Mouse (Mus musculus) kidney, embryonic 15.5 days (tissue): Measurements from ENCODE around the gene Cyp4f37. TPM values are rescaled to one million over a fixed set of nuclear protein-coding genes. Genes with fewer than 3 reads are reported as not detected.
"Not testable (repeated sequence)": the region's sequence is repeated elsewhere in the genome, so short reads cannot be mapped to it uniquely, and the experiment has no call there.

Source experiments
- ATAC-seq: fragments of 200-750 bp; cut with Nextera tagmentation; replicated peaks from 2 replicates; pipeline ENCODE4 v1.8.0; 2017; ENCODE audit warnings: moderate TSS enrichment; ENCODE audit not compliant: low FRiP score
- H3K27ac ChIP-seq: fragments of 300-500 bp; sonication (generic); 2 replicates; pipeline ENCODE4 v1.5.1; 2015; ENCODE audit warnings: mild to moderate bottlenecking, inconsistent platforms
- H3K27me3 ChIP-seq: fragments of 300-500 bp; sonication (generic); 2 replicates; pipeline ENCODE4 v1.6.1; 2015; ENCODE audit warnings: inconsistent platforms
- H3K36me3 ChIP-seq: fragments of 300-500 bp; sonication (generic); 2 replicates; pipeline ENCODE4 v1.6.1; 2015; ENCODE audit warnings: inconsistent platforms
- H3K4me1 ChIP-seq: fragments of 300-500 bp; sonication (generic); 2 replicates; pipeline ENCODE4 v1.6.1; 2015; ENCODE audit warnings: inconsistent platforms
- H3K4me2 ChIP-seq: fragments of 300-500 bp; sonication (generic); 2 replicates; pipeline ENCODE4 v1.6.1; 2015; ENCODE audit warnings: moderate library complexity, mild to moderate bottlenecking, inconsistent platforms
- H3K4me3 ChIP-seq: fragments of 300-500 bp; sonication (generic); replicated peaks from 2 replicates; pipeline ENCODE4 v1.5.1; 2015; ENCODE audit warnings: mild to moderate bottlenecking, inconsistent platforms
- H3K9ac ChIP-seq: fragments of 300-500 bp; sonication (generic); 2 replicates; pipeline ENCODE4 v1.6.1; 2015; ENCODE audit warnings: mild to moderate bottlenecking, inconsistent platforms
- H3K9me3 ChIP-seq: fragments of 300-500 bp; sonication (generic); replicated peaks from 2 replicates; pipeline ENCODE4 v1.6.1; 2016; ENCODE audit warnings: inconsistent platforms
- WGBS: fragments of 180-500 bp; shearing (Covaris S2); methylation state at CpG from one replicate; pipeline ENCODE4 v1.1.7; 2015; ENCODE audit warnings: mixed read lengths; 5-methylcytosine and 5-hydroxymethylcytosine counted together
- polyA plus RNA-seq: library from polyadenylated mRNA; unstranded; fragments of >200 nt; fragmentation: Nextera tagmentation; extraction: Ambion mirVana; gene quantifications from 2 replicates; pipeline ENCODE4 v1.2.1, GENCODE M21; 2015

Gene Cyp4f37
- not detected in 2 replicates for polyA plus RNA-seq

DNA sequence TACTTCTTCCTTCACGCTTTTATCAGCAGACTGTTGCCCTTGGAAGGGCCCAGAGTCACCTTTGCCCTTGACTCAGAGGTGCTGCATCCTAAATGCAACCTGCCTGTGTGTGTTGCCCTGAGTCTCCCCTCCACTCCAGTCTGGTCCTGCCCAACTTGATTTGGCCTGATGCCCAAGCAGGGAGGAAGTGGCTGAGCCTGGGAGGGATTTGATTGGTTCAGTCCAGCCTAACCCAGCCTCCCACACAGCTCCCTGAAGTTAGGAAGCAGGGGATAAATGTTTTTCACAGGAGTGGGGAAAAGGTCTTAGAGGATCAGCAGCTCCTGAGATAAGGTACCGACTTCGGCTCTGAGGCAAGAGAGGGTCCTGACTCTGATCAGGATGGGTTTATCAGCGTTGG, at the start of gene Cyp4f37:
Gene Cyp4f37 (plus strand): TSS at position 292 of the 400 bp plus-strand sequence.
- not testable (repeated sequence) for H3K36me3 ChIP-seq, ATAC-seq, H3K4me2 ChIP-seq, H3K27me3 ChIP-seq, H3K27ac ChIP-seq, H3K4me3 ChIP-seq, H3K9me3 ChIP-seq, H3K4me1 ChIP-seq, H3K9ac ChIP-seq
- 60% methylated on average over 4 of the region's 4 CpGs for WGBS

DNA sequence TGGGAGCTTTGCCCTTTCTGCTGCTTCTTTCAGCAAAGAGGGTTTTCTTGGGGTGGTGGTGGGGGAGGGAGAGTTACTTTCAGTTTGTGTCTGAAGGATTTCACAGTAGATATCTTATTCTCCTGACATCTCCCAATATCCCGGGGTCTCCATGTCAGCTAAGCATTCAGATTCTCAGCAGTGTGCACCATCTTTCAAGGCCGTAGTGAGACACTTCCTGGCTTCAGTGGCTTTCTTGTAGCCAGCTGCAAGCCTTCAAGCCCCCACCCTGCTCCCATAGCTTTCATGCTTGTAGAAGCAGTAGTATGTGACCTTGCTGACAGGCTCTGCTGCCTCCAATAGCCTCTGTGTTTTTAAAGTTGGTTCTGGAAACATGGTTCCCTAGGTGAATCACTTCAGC, 47.8 kb upstream of the Cyp4f37 start:
- H3K27ac ChIP-seq: not testable (repeated sequence)

DNA sequence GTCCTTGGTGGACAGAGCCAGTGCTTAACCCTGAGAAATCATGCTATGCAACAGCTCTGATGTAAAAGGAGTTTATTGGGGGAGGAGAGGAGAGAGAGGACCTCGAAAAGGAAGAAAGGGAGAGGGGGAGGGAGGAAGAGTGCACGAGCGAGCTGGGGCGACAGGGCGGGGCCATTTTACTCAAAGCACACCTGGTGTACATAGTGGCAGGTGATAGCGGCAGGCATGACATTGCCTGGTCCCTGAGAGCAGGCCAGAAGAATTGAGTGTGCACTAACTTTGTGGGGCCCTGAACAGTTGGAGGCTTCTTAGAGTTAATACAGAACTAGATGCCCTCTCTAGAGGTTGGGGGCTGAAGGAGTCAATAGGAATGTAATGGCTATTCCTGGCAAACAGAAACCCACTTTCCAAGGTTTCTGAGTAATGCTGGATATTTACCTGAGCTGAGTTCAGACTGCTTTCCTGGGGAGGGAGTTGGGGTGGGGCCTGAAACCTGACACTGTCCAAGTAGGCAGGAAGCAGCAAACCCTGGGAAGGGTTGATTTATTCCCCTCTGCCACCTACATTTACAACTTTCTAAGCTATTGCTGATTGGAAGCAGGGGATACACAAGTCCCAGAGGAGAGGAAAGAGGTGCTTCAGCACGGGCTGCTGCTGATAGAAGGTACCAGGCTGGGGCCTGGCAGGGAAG, 43.5 kb upstream of the Cyp4f37 start:
- Histone ChIP-seq H3K27me3 (no peaks in the 10 kb centered on the region), H3K27ac (no peak overlapping the region), H3K4me1 (0 out of 2 replicates have a peak, but pooled peaks cover 5% of the 10 kb centered on the region), H3K9ac (no peak overlapping the region), H3K36me3 (no peaks in the 10 kb centered on the region), H3K9me3 (no peaks in the 10 kb centered on the region), H3K4me2 (no peak overlapping the region), H3K4me3 (no peak overlapping the region)
- ATAC-seq: no peak
- WGBS: 51% methylated on average over 7 of the region's 7 CpGs

More for the DNA sequence above, 47.8 kb upstream of the Cyp4f37 start:
- ATAC-seq, H3K4me2 ChIP-seq, H3K4me1 ChIP-seq, H3K27me3 ChIP-seq, H3K36me3 ChIP-seq, H3K9ac ChIP-seq, H3K9me3 ChIP-seq, H3K4me3 ChIP-seq: not testable (repeated sequence)
- WGBS: 39% methylated on average over 2 of the region's 2 CpGs

DNA sequence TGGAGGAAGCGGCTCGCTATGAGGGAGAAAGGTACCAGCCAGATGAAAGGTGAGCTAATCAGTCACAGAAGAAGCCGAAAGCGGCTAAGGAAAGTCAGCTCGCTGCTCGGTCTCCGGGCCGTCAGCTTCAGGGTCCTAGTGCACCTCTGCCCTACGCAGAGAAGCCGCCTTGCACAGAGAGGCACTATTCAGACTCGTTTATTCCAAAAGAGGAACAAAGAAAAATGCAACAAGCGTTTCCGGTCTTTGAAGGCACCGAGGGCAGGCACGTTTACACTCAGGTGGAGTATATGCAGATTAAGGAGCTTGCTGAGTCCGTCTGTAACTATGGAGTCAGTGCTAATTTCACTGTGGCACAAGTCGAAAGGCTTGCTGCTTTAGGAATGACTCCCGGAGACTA, 24.6 kb upstream of the Cyp4f37 start:
- H3K36me3 ChIP-seq: no peaks in the 10 kb centered on the region
- 90% methylated on average over 18 of the region's 18 CpGs for WGBS
- no peak for ATAC-seq

DNA sequence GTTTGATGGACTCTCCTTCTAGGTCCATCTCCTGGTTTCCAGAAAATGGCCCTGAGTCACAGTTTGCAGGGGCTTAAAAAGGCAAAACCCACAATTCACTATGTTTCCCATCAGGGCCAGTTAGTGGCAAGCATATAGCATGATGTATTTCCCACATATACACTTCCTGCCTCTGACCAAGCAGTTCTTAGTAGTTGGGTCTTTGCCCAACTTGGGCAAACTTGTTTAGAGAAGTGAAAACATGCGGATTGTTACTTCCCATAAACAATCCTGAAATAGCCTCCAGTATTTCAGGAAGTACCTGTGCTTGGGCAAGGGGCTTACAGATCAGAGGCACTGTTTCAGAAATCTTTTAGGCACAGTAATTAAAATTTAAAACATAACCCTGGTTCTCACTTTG, 13.1 kb upstream of the Cyp4f37 start:
- no peaks in the 10 kb centered on the region for H3K4me1 ChIP-seq
- no peak overlapping the region for H3K27ac ChIP-seq
- 84% methylated on average over 1 of the region's 1 CpGs for WGBS
- ATAC-seq: no peak
- no peaks in the 10 kb centered on the region for H3K36me3 ChIP-seq
- H3K27me3 ChIP-seq: no peaks in the 10 kb centered on the region
- H3K9me3 ChIP-seq: no peaks in the 10 kb centered on the region
- no peak overlapping the region for H3K4me3 ChIP-seq
- no peak overlapping the region for H3K9ac ChIP-seq
- H3K4me2 ChIP-seq: no peak overlapping the region

More for the DNA sequence above, 24.6 kb upstream of the Cyp4f37 start:
- no peaks in the 10 kb centered on the region for H3K27me3 ChIP-seq
- H3K4me2 ChIP-seq: no peak overlapping the region
- no peak overlapping the region for H3K9ac ChIP-seq
- no peaks in the 10 kb centered on the region for H3K9me3 ChIP-seq
- H3K4me3 ChIP-seq: no peak overlapping the region
- no peaks in the 10 kb centered on the region for H3K4me1 ChIP-seq
- no peak overlapping the region for H3K27ac ChIP-seq

DNA sequence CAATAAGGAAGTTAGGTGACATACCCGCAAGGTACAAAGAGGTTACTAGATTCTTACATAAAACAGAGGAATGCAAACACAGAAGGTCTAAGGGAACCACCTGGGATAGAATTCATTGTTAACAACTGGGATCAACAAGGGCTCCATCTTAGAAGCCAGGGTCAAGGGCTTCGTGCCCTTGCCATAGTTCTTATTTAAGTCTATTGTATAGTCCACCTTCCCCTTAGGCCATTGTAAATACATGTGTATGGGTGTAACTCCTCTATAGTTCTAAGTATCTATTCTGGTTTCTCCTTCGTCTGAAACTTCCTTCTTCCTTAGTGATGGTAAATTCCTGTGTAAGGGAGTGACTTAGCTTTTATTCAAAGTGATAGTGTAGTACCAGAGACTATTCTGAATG, 10.9 kb upstream of the Cyp4f37 start:
- not testable (repeated sequence) for H3K36me3 ChIP-seq, H3K4me1 ChIP-seq, H3K9me3 ChIP-seq, H3K9ac ChIP-seq, H3K27me3 ChIP-seq, H3K27ac ChIP-seq, H3K4me2 ChIP-seq, ATAC-seq, H3K4me3 ChIP-seq
- 84% methylated on average over 3 of the region's 3 CpGs for WGBS

DNA sequence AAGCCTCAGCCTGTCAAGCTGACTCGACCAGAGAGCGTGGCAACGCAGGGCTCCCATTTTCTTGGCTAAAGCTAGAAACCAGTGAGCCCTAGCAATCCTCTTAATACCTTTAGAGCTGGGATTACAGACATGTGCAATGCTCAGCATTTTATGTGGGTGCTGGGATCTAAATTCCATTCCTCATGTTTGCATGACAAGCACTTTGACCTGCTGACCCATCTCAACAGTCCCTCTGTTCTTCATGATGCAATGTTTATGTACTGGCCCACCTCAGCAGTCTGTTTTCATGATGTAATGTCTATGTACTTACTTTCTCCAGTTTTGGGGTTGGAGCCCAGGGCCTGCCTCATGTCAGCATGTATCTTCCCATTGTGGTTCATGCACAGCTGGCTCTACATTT, 10.2 kb upstream of the Cyp4f37 start:
- no peaks in the 10 kb centered on the region for H3K36me3 ChIP-seq
- 86% methylated on average over 3 of the region's 3 CpGs for WGBS

DNA sequence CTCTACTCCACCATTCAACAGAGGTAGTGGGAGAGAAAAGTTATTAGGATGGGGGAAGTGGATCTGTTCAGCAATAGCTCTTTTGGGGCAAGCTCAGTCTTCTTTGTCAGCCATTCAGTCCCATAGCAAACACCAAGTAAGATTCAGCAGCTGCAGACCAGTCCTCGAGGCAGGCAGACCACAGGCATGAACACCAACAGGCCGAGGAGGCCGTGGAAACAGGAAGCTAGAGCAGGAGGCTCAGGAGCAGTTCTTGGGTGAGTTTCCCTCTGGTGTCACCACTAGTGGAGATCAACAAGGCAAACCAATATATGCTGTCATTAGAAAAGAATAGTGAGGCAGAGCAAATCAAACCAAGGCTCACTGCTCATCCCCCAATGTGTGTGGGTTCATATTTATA, 8.7 kb upstream of the Cyp4f37 start:
- H3K4me2 ChIP-seq: no peak overlapping the region
- no peaks in the 10 kb centered on the region for H3K36me3 ChIP-seq
- no peaks in the 10 kb centered on the region for H3K9me3 ChIP-seq
- H3K4me1 ChIP-seq: no peaks in the 10 kb centered on the region
- H3K9ac ChIP-seq: no peak overlapping the region
- H3K27me3 ChIP-seq: no peaks in the 10 kb centered on the region
- H3K27ac ChIP-seq: no peak overlapping the region
- 70% methylated on average over 3 of the region's 3 CpGs for WGBS
- ATAC-seq: no peak
- H3K4me3 ChIP-seq: no peak overlapping the region

More for the DNA sequence above, 10.2 kb upstream of the Cyp4f37 start:
- no peak for ATAC-seq
- H3K27me3 ChIP-seq: no peaks in the 10 kb centered on the region
- no peaks in the 10 kb centered on the region for H3K9me3 ChIP-seq
- H3K4me1 ChIP-seq: no peaks in the 10 kb centered on the region
- no peak overlapping the region for H3K4me3 ChIP-seq
- H3K9ac ChIP-seq: no peak overlapping the region
- H3K27ac ChIP-seq: no peak overlapping the region
- no peak overlapping the region for H3K4me2 ChIP-seq

DNA sequence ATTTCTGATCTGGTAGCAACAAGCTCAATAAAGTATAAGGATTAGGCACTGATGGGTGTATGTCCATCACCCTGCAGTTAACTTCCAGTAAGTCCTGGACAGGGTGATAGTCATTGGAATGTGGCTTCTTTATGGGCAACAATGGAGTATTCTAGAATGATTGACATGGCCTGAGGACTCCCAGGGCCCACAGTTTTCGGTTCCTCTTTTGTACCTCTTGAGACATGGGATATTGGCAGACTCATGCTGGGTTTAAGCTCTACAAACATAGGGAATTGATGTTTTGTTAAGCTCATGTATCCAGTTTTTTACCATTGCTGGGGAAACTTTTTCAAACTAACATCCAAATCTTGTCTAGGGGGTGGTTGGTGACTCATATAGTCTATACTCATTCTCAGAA, 3.9 kb upstream of the Cyp4f37 start:
- Histone ChIP-seq H3K9ac (no peak overlapping the region), H3K4me3 (no peak overlapping the region), H3K36me3 (no peaks in the 10 kb centered on the region), H3K27me3 (no peaks in the 10 kb centered on the region), H3K27ac (no peak overlapping the region), H3K4me1 (no peaks in the 10 kb centered on the region), H3K4me2 (no peak overlapping the region), H3K9me3 (no peaks in the 10 kb centered on the region; the same call in none of the 2 replicates)
- ATAC-seq: no peak
- 80% methylated on average over 1 of the region's 1 CpGs for WGBS

DNA sequence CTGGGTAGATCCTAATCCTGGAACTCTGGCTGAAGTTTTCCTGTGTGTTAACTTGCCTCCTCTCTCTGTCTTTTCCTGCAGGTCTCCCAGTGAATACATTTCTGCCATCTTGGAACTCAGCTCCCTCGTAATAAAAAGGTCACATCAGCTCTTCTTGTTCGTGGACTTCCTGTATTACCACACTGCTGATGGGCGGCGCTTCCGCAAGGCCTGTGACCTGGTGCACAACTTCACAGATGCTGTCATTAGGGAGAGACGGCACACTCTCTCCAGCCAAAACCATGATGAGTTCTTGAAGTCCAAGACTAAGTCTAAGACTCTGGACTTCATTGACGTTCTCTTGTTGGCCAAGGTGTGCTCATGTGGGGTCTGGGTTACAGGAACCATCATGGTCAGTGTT, 8.6 kb downstream of the Cyp4f37 start:
- H3K9me3 ChIP-seq, H3K27me3 ChIP-seq, H3K27ac ChIP-seq, H3K4me3 ChIP-seq, H3K9ac ChIP-seq, ATAC-seq, H3K4me2 ChIP-seq, H3K4me1 ChIP-seq, H3K36me3 ChIP-seq: not testable (repeated sequence)
- WGBS: 82% methylated on average over 7 of the region's 7 CpGs

DNA sequence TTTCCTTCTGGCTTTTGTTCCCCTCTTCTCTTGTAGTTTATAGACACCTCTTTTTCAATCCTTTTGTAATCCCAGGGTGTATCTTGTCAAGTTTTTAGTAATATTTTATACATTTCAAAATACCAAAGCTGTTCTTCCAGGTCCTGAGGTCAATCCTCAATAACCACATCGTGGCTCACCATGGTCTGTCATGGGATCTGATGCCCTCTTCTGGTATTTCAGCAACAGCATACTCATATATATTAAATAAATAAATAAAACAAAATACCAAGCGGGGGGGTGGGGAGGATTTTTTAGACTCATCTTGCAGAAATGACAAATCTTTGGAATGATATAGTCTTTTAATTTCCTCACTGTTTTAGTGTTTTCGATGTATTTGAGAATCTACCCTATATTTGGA, 10.8 kb downstream of the Cyp4f37 start:
- no peak overlapping the region for H3K4me3 ChIP-seq
- no peak overlapping the region for H3K9ac ChIP-seq
- no peak overlapping the region for H3K27ac ChIP-seq
- WGBS: 73% methylated on average over 3 of the region's 3 CpGs
- no peaks in the 10 kb centered on the region for H3K27me3 ChIP-seq
- H3K4me1 ChIP-seq: 0 out of 2 replicates have a peak, but pooled peaks cover 5% of the 10 kb centered on the region
- no peak for ATAC-seq
- no peak overlapping the region for H3K4me2 ChIP-seq
- no peaks in the 10 kb centered on the region for H3K36me3 ChIP-seq
- H3K9me3 ChIP-seq: no peaks in the 10 kb centered on the region

DNA sequence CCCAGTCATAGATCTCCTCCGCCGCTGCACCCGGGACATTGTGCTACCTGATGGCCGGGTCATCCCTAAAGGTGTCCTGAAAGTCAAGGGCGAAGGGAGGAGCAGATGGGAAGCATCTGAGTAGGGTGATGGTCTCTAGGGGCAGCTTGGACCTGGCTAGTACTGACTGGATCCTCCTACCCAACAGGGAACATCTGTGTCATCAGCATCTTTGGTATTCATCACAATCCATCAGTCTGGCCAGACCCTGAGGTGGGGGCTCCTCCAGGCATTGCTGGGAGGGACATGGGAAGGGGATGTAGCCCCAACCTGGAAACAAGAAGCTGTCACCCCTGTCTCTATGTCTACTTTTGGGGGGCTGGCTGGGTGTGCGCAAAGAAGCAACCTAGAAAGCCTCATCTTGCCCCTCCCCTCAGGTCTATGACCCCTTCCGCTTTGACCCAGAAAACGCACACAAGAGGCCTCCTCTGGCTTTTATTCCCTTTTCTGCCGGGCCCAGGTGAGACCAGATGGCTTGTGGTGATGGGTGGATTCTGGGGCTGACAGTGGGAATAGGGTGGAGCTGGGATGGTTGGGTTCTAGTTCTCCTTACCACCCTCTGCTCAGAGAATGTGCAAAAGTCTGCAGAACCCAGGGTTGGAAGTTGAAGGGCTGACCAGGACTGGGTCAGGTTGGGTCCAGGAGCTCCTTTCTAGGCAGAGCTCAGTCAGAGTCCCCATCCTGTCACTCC, 13.3 kb downstream of the Cyp4f37 start:
- H3K4me3 ChIP-seq: peak overlapping the region; percentile 41
- ATAC-seq, H3K9me3 ChIP-seq, H3K36me3 ChIP-seq, H3K27me3 ChIP-seq, H3K4me1 ChIP-seq, H3K27ac ChIP-seq: not testable (repeated sequence)
- H3K9ac ChIP-seq: peak overlapping the region; percentile 39
- H3K4me2 ChIP-seq: peak overlapping the region; percentile 71
- 88% methylated on average over 9 of the region's 9 CpGs for WGBS
